ENCODE assay signal across 10 mouse cellular contexts in genomic region chr1:19236051-19236450, GRCm38 (mm10). TPM values are rescaled to one million over a fixed set of nuclear protein-coding genes. Genes with fewer than 3 reads are reported as not detected.
"Had no signal": no experiment of that assay in that cellular context is flagged by ENCODE, and none has a peak within 500 bp of the region (broad histone marks: within the 10 kb centered on the region; RNA-seq: fewer than 3 reads in every experiment).

No protein-coding gene starts in this region.

- H3K9me3 ChIP-seq: intestine, embryonic 15.5 days; liver, embryonic 15.5 days; neural tube, embryonic 13.5 days had no signal

- H3K4me1 ChIP-seq: intestine, embryonic 15.5 days; liver, embryonic 15.5 days had no signal

- H3K4me3 ChIP-seq: intestine, embryonic 15.5 days; layer of hippocampus, adult 2 months; liver, embryonic 15.5 days; neural tube, embryonic 13.5 days had no signal

- H3K4me2 ChIP-seq: intestine, embryonic 15.5 days; liver, embryonic 11.5 days; liver, embryonic 15.5 days; neural tube, embryonic 13.5 days had no signal

- H3K9ac ChIP-seq: intestine, embryonic 15.5 days; liver, embryonic 15.5 days; neural tube, embryonic 13.5 days had no signal

- DNase-seq: kidney, adult 18-20 months; lung, adult 2 months; lung, postnatal 36 days had no signal

- H3K36me3 ChIP-seq: intestine, embryonic 15.5 days; liver, embryonic 15.5 days; neural tube, embryonic 13.5 days had no signal

- ATAC-seq: lung, postnatal 0 days had no signal

- H3K27ac ChIP-seq: intestine, embryonic 15.5 days; layer of hippocampus, adult 2 months; liver, embryonic 15.5 days; neural tube, embryonic 13.5 days; stomach, postnatal 0 days had no signal

RNA-seq across cellular contexts. Expression of gene Tfap2b, which starts 27.3 kb away (rescaled TPM):
- polyA plus RNA-seq: lung, adult 2 months; stomach, postnatal 0 days had no signal
